Mouse (Mus musculus) CD8-positive naive resting alpha-beta T cell, adult 2 months (primary cell): Measurements from ENCODE around the gene Gm12258.
"Not testable (repeated sequence)": the region's sequence is repeated elsewhere in the genome, so short reads cannot be mapped to it uniquely, and the experiment has no call there.

Experiments
- DNase-seq, 2 experiments: peaks; one replicate each; pipeline ENCODE4 v3.0.0; 2022; ENCODE audit warnings: low read depth in 2 of 2, low spot score in 2 of 2

Gene Gm12258

GRCm38 (mm10) chr11:58846919-58847461 lies at the start of gene Gm12258:
TSS of gene Gm12258 (plus strand) at chr11:58847158.
- DNase-seq, result peak; percentile 88 to 93

- DNase-seq, result no peak
Measured at GRCm38 (mm10) chr11:58799747-58800146, 47.2 kb upstream of the Gm12258 start.

DNA sequence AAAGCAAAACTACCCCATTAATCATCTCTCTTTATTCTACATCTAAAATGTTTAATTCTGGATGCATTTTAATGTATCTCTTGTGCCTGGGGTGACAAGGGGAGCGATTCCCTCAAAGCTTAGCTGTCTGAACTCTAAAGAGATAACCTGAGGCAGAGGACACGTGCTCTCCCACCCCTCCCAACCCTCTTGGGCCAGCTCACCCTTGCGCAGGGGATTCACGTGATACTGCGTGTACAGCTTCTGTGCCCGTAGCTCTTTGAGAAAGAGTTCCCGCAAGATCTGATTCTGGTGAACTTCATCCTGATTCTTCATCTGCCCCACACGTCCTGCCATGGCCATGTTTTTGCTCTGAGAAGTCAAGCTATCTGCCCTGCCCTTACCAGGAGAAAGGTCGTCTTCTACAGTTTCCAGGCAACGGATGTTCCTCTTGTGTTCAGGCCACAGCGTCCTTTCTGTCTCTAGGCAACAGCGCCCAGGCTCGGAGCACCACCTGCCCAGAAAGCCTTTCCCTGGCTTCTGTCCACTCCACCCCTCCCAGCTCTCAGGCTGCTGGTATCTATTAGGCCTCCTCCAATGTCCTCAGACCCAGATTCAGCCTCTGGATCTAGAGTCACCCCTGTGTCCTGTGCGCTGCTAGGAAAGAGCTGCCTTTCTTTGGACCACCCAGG lies 45.3 kb upstream of the Gm12258 start, which contains the start of gene Fam183b:
Gene Fam183b, minus strand, starts transcription at position 403 of the 671 bp plus-strand sequence.
- no peak for DNase-seq

DNA sequence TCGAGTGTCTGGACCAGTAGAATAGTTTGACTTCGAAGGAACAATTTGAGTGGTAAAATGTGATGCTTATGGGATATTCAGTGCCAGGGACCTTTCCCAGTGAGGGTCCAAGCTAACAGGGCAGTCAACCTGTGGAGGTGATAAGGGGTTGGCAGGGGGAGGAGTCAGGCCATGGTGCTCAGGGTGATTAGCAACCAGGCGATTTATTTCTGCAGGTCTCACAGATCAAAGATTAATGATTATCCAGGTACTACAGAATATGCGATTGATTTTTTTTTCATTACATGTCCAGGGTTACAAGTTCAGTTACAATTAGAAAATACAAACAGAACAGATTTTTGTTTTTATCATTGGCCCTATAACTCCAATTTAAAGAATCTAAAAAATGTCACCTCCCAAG lies 43.1 kb upstream of the Gm12258 start:
- no peak for DNase-seq

- DNase-seq, result no peak
Measured at GRCm38 (mm10) chr11:58804393-58804792, 42.6 kb upstream of the Gm12258 start.

DNA sequence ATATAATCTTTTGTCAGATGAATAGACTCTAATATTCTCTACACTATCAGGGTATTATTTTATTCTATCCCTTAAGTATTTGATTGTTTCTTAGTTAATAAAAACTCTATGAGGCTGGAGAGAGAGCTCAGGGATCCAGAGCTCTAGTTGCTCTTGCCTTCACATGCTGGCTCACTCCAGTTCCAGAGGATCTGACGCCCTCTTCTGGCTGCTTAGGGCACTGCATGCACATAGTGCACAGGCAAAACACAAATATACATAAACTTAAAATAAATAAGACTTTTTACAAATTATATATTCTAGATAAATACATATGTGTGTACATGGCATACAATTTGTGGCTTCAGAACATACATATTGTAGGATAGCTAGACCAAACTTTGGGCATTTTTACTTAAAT lies 35.0 kb upstream of the Gm12258 start:
- no peak for DNase-seq

DNA sequence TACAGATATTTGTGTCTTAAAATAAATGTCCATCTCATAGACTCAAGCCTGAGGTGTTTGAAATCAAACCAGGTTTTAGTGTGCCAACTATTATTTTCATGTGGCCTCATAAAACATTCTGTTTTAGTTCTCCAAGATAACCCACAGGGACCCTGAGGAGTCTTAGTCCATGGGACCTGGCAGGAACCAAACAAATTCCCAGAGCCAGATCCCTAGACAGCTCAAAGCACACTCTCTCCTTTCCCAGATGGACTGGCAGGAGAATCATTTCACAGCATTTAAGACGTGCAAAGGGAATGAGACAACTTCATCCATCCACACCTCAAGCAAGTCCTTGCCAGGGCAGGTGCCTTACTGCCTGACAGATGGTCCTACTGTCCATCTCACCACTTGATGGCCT lies 32.3 kb upstream of the Gm12258 start, which contains the start of gene Olfr313:
Gene Olfr313, plus strand, starts transcription at position 301 of the 400 bp plus-strand sequence.
- DNase-seq, result not testable (repeated sequence)

DNA sequence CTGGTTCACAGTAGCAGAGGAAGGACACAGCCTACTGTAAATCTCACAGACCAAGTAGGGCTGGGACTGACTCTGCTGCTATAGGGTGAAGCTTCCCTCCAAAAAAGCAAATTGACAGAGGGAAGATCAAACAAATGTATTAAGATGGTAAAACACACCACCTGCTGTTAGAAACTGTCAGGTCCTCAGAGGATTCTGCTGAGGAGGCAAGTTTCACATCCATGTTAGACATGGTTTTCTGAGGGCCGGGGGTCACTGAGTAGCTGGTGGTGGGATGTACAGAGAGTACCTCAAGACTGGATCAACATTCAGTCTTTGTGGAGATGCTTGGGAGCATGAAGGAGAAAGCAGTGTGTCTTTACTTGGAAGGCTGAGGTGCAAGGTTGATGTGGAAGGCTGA lies 31.3 kb upstream of the Gm12258 start:
- DNase-seq, result no peak

- DNase-seq, result not testable (repeated sequence)
Measured at GRCm38 (mm10) chr11:58828937-58829336, 18.0 kb upstream of the Gm12258 start, which contains the start of gene Olfr312. TSS of gene Olfr312 (plus strand) at chr11:58829237.

GRCm38 (mm10) chr11:58829764-58830163 lies 17.2 kb upstream of the Gm12258 start:
- peak in 1 of 2 experiments; percentile 11 for DNase-seq

DNA sequence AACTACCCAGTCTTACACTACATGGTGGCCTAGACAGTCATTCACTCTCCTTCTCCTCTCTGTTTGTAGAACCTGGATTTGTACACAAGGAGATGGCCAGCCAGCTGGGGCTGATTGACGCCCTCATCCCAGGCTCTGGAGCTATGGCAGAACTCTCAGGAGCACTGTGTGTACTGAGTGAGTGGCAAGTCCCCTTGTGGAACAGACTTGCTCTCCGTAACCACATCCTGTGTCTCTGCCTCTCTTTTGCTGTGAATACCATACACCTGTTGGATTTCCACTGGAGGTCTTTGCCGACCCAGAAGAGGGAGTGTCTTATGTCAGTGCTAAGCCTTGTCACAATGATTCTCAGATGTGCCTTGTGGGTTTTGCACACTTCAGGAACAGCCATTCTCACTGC lies 14.4 kb upstream of the Gm12258 start:
- DNase-seq, result peak in 1 of 2 experiments; percentile 0

GRCm38 (mm10) chr11:58838951-58839350 lies 8.0 kb upstream of the Gm12258 start, which contains the start of gene Olfr311:
TSS of gene Olfr311 (plus strand) at chr11:58839251.
- not testable (repeated sequence) for DNase-seq

- no peak for DNase-seq
Measured at GRCm38 (mm10) chr11:58847636-58848035, 678 bp downstream of the Gm12258 start.

GRCm38 (mm10) chr11:58849731-58850130 lies 2.8 kb downstream of the Gm12258 start:
- DNase-seq, result no peak

- no peak for DNase-seq
Measured at GRCm38 (mm10) chr11:58860744-58861143, 13.8 kb downstream of the Gm12258 start.

DNA sequence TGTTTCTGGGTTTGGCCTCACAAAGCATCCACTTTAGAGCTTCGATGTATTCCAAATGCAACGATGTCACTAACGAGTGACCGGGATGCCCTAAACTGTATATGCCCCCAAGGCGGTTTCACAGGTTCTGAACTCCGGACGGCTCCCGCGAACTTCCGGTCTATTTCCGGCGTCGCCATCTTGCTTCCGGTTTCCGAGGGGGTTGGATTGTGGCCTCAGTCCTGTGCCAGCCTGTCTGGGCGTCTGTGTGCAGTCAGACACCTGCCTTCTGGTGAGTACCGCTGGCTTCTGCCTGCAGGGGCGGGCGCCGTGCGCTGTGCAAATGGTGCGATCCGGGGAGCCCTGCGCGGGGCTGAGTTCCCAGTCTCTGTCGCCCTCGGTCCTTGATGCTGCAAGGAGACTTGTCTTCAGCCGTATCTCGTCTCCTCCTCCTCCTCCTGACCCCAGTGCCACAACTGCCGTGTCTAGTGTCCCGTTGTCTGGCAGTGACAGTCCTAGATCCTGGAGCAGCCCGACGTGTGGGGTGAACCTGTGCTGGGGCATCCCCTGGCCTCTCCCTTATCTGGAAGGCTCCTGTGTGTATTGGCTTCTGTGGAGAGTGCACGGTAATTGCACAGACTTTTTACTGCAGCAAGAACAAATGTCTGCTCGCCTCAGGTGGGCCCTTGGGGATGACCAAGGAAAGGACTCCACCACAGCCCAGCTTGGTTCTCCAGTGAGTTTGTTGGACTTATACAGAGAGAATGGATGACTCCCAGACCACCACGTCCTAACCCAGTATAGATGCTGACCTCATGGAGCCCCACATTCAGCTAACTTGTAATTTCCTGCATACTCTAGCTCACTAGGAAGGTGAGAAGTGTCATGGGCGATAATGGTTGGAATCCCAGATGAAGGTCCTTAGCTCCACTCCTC lies 20.3 kb downstream of the Gm12258 start, which contains the start of gene 2810021J22Rik:
Gene 2810021J22Rik, plus strand, starts transcription at position 178 of the 915 bp plus-strand sequence.
- DNase-seq, result peak; percentile 76 to 78

DNA sequence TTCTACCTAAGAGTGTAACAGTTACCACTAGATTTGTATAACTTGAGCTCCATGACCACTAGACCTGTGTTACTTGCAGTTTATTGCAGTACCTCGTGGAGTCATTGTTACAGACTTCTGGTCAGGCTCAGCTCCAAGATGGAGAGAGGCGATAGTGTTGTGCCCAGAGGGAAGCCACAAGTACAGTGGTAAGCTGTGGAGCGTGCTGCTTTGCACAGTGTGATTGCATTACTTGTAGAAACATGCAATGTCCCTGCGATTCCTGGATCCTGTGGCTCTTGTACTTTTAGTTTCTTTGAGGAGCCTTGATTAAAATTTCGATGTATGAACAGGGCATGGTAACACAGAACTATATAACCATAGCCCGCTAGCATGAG lies 21.0 kb downstream of the Gm12258 start:
- no peak for DNase-seq

DNA sequence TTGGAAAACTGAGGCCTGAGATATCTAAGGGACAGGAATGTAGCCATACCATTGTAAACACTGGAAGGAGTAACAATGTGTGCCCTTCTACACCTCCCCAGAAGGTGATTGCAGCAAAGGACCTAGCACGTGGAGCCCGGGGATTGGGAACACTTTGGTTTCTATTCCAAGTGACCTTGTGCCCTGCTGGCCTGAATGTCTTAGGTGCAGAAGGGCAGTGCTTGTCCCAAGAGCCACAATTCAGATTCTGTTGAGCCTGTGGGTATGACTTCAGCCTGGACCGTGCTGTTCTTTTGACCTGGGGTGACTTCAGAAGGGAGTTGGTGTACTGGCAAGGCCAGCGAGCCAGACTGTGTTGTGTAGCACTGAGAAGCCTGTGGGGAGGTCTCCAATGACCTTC lies 24.0 kb downstream of the Gm12258 start:
- DNase-seq, result no peak

- no peak for DNase-seq
Measured at GRCm38 (mm10) chr11:58883756-58884155, 36.8 kb downstream of the Gm12258 start.

- no peak for DNase-seq
Measured at GRCm38 (mm10) chr11:58890511-58890910, 43.6 kb downstream of the Gm12258 start.

GRCm38 (mm10) chr11:58894456-58894855 lies 47.5 kb downstream of the Gm12258 start:
- DNase-seq, result no peak
